Mouse (Mus musculus) limb, embryonic 15.5 days (tissue): ENCODE results near the gene Morf4l2. TPM values are rescaled to one million over a fixed set of nuclear protein-coding genes. Genes with fewer than 3 reads are reported as not detected.
"Not testable (repeated sequence)": the region's sequence is repeated elsewhere in the genome, so short reads cannot be mapped to it uniquely, and the experiment has no call there.

Source experiments
- ATAC-seq: fragments of 200-750 bp; cut with Nextera tagmentation; 2 replicates; pipeline ENCODE4 v1.8.0; 2017; ENCODE audit warnings: low read depth, moderate TSS enrichment; ENCODE audit not compliant: insufficient number of reproducible peaks, low FRiP score, low TSS enrichment
- H3K27ac ChIP-seq: fragments of 300-500 bp; sonication (generic); 2 replicates; pipeline ENCODE4 v1.5.1; 2015; ENCODE audit warnings: moderate library complexity, mild to moderate bottlenecking, inconsistent platforms
- H3K27me3 ChIP-seq: fragments of 300-500 bp; sonication (generic); 2 replicates; pipeline ENCODE4 v1.6.1; 2015; ENCODE audit warnings: inconsistent platforms
- H3K36me3 ChIP-seq: fragments of 300-500 bp; sonication (generic); 2 replicates; pipeline ENCODE4 v1.6.1; 2015; ENCODE audit warnings: inconsistent platforms
- H3K4me1 ChIP-seq: fragments of 300-500 bp; sonication (generic); 2 replicates; pipeline ENCODE4 v1.6.1; 2015; ENCODE audit warnings: inconsistent platforms
- H3K4me2 ChIP-seq: fragments of 300-500 bp; sonication (generic); 2 replicates; pipeline ENCODE4 v1.6.1; 2015; ENCODE audit warnings: mild to moderate bottlenecking, inconsistent platforms
- H3K4me3 ChIP-seq: fragments of 300-500 bp; sonication (generic); 2 replicates; pipeline ENCODE4 v1.5.1; 2015; ENCODE audit warnings: mild to moderate bottlenecking, inconsistent platforms
- H3K9ac ChIP-seq: fragments of 300-500 bp; sonication (generic); 2 replicates; pipeline ENCODE4 v1.6.1; 2015; ENCODE audit warnings: inconsistent platforms
- H3K9me3 ChIP-seq: fragments of 300-500 bp; sonication (generic); 2 replicates; pipeline ENCODE4 v1.6.1; 2016; ENCODE audit warnings: inconsistent platforms
- WGBS: fragments of 180-500 bp; shearing (Covaris S2); methylation state at CpG from one replicate; pipeline ENCODE4 v1.1.7; 2015; 5-methylcytosine and 5-hydroxymethylcytosine counted together
- polyA plus RNA-seq: library from polyadenylated mRNA; unstranded; fragments of >200 nt; fragmentation: Nextera tagmentation; extraction: Ambion mirVana; gene quantifications from 2 replicates; pipeline ENCODE4 v1.2.1, GENCODE M21; 2015

Morf4l2 gene
- polyA plus RNA-seq, 1 experiment from 2014 or later, result 636 TPM

- Histone ChIP-seq H3K4me2 (peak overlapping the region; percentile 36), H3K9me3 (no peaks in the 10 kb centered on the region), H3K27me3 (no peaks in the 10 kb centered on the region), H3K4me1 (0 out of 2 replicates have a peak, but pooled peaks cover 2% of the 10 kb centered on the region), H3K4me3 (peak overlapping the region; percentile 50), H3K27ac (peak overlapping the region; percentile 95), H3K36me3 (no peaks in the 10 kb centered on the region), H3K9ac (0 out of 2 replicates have a peak overlapping the region, but pooled peaks have one; percentile 35)
- WGBS, result 27% methylated on average over 44 of the region's 46 CpGs
- peak; percentile 81 for ATAC-seq
These were observed 1.8 kb downstream of the Morf4l2 start for GRCm38 (mm10) chrX:136741651-136742201.

GRCm38 (mm10) chrX:136740791-136741650 is 2.5 kb downstream of the Morf4l2 start:
- H3K27ac ChIP-seq, result peak overlapping the region; percentile 95
- WGBS, result 23% methylated on average over 39 of the region's 39 CpGs
- ATAC-seq, result peak; percentile 97
- no peaks in the 10 kb centered on the region for H3K27me3 ChIP-seq
- peak overlapping the region; percentile 47 for H3K9ac ChIP-seq
- H3K4me1 ChIP-seq, result 0 out of 2 replicates have a peak, but pooled peaks cover 2% of the 10 kb centered on the region
- 0 out of 2 replicates have a peak, but pooled peaks cover 2% of the 10 kb centered on the region for H3K36me3 ChIP-seq
- H3K9me3 ChIP-seq, result no peaks in the 10 kb centered on the region
- no peak overlapping the region for H3K4me2 ChIP-seq
- peak overlapping the region; percentile 50 for H3K4me3 ChIP-seq

DNA sequence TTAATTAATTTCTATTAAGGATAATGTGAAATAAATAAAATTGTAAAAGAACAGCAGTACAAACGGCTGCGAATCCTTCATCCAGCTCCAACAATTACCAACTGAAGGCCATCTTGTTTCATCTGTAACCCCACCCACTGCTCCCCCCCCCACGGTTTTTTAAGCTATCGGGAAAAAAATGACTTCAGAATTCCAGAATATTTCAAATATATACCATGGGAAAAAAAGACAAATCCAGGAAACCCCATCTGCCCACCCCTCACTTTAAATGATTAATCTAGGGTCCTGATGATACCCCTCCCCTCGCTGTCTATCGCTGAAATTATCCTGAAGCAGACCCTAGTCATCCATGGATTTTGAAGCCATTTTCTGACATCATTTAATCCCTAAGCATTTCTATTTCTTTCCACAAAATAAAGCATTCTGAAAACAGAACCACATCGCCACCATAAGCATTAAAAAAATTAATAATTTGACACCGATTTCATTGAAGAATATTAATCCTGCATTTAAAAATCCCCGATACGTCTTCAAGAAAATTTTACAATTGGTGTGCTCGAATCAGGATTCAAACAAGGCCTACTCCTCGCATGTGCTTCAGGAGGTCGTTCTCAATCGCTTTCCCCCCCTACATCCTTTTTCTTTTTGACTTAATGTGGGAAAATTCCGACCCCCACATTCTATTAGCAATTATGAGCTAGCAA is 3.3 kb downstream of the Morf4l2 start:
- Histone ChIP-seq H3K4me1 (0 out of 2 replicates have a peak, but pooled peaks cover 2% of the 10 kb centered on the region), H3K4me2 (no peak overlapping the region)
- ATAC-seq, result no peak

GRCm38 (mm10) chrX:136732016-136732415 is 11.5 kb downstream of the Morf4l2 start:
- H3K27ac ChIP-seq, result no peak overlapping the region
- WGBS, result 77% methylated on average over 4 of the region's 4 CpGs
- H3K9ac ChIP-seq, result no peak overlapping the region

More for the DNA sequence above, 3.3 kb downstream of the Morf4l2 start:
- peak overlapping the region; percentile 47 for H3K9ac ChIP-seq
- 26% methylated on average over 15 of the region's 15 CpGs for WGBS
- peak overlapping the region; percentile 50 for H3K4me3 ChIP-seq
- no peaks in the 10 kb centered on the region for H3K9me3 ChIP-seq
- peak overlapping the region; percentile 89 for H3K27ac ChIP-seq
- 0 out of 2 replicates have a peak, but pooled peaks cover 4% of the 10 kb centered on the region for H3K36me3 ChIP-seq
- no peaks in the 10 kb centered on the region for H3K27me3 ChIP-seq

GRCm38 (mm10) chrX:136714742-136715474 is 28.6 kb downstream of the Morf4l2 start:
- WGBS, result 69% methylated on average over 3 of the region's 3 CpGs
- H3K36me3 ChIP-seq, ATAC-seq, H3K9ac ChIP-seq, H3K27me3 ChIP-seq, H3K4me2 ChIP-seq, H3K9me3 ChIP-seq, H3K4me3 ChIP-seq, H3K27ac ChIP-seq, H3K4me1 ChIP-seq: not testable (repeated sequence)

More at GRCm38 (mm10) chrX:136732016-136732415, 11.5 kb downstream of the Morf4l2 start:
- Histone ChIP-seq H3K4me1 (no peaks in the 10 kb centered on the region), H3K9me3 (no peaks in the 10 kb centered on the region), H3K36me3 (peaks cover 11% of the 10 kb centered on the region; the same call in 1 of the 2 replicates), H3K27me3 (no peaks in the 10 kb centered on the region), H3K4me3 (no peak overlapping the region), H3K4me2 (no peak overlapping the region)
- ATAC-seq, result no peak

DNA sequence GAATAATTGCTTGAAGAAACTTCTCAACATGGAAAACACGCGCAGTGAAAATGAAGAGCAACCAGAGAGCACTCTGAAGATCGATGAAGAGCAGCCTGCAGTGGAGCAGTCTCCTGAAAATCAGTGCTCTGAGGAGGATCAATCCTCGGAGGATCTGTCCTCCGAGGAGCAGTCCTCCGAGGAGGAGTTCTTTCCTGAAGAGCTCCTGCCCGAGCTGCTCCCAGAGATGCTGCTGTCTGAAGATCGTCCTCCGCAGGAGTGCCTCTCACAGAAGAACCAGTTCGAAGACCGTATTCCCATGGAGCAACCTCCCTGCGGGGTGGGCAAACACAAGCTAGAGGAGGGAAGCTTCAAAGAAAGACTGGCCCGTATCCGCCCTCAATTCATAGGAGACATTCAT is 34.7 kb downstream of the Morf4l2 start:
- H3K4me3 ChIP-seq, result peak overlapping the region; percentile 50
- H3K4me2 ChIP-seq, result peak overlapping the region; percentile 45
- no peaks in the 10 kb centered on the region for H3K4me1 ChIP-seq
- 27% methylated on average over 14 of the region's 14 CpGs for WGBS
- H3K36me3 ChIP-seq, result no peaks in the 10 kb centered on the region
- no peak overlapping the region for H3K9ac ChIP-seq
- ATAC-seq, result no peak
- H3K9me3 ChIP-seq, result no peaks in the 10 kb centered on the region
- 0 out of 2 replicates have a peak, but pooled peaks cover 2% of the 10 kb centered on the region for H3K27me3 ChIP-seq
- H3K27ac ChIP-seq, result peak overlapping the region; percentile 82

- peak overlapping the region; percentile 45 for H3K4me2 ChIP-seq
- no peaks in the 10 kb centered on the region for H3K9me3 ChIP-seq
- peak overlapping the region; percentile 50 for H3K4me3 ChIP-seq
- peak; percentile 65; the same call in 1 of the 2 replicates for ATAC-seq
- no peaks in the 10 kb centered on the region for H3K36me3 ChIP-seq
- peak overlapping the region; percentile 39 for H3K9ac ChIP-seq
- H3K27ac ChIP-seq, result peak overlapping the region; percentile 82
- WGBS, result 19% methylated on average over 18 of the region's 18 CpGs
- H3K4me1 ChIP-seq, result no peaks in the 10 kb centered on the region
- 0 out of 2 replicates have a peak, but pooled peaks cover 2% of the 10 kb centered on the region for H3K27me3 ChIP-seq
These were observed 35.3 kb downstream of the Morf4l2 start for GRCm38 (mm10) chrX:136708168-136708681.

DNA sequence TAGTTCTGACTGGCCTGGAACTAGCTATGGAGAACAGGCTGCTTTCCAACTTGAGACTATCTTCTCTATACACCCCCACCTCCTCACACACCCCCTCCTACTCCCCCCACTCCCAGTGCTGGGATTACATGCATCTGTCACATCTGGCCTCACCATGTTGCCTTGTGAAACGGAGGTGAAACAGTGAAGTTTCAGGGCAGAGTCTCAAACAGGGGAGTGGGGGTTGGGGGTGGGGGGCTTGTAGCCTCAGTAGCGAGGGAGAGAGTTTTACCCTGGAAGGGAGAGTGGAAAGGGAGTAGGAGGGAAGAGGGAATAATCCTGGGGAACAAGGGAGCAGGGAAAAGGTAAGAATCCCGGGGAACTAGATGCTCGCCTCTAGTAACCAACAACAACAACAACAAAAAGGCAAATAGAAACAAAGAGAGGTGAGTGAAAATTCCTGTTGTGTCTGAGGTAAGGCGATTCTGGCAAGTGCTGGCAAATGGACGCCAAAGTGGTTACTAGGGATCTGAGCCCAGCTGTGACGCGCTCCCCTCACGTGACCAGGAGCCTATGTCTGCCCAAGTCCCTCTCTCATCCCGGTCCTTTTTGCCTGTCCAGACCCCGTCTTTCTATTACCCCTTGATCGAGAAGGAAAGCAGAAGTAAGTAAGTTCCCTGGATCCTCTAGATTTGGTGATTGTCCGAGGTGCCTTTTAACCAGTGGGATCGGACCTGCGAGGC is 35.9 kb downstream of the Morf4l2 start, which contains the start of gene Tceal1:
Gene Tceal1, plus strand, starts transcription at position 537 of the 722 bp plus-strand sequence.
- 35% methylated on average over 15 of the region's 15 CpGs for WGBS
- no peaks in the 10 kb centered on the region for H3K4me1 ChIP-seq
- ATAC-seq, result no peak
- H3K9ac ChIP-seq, result peak within 1 kb of the TSS; percentile 39
- no peaks in the 10 kb centered on the region for H3K9me3 ChIP-seq
- 0 out of 2 replicates have a peak, but pooled peaks cover 2% of the 10 kb centered on the region for H3K27me3 ChIP-seq
- peak within 1 kb of the TSS; percentile 50 for H3K4me3 ChIP-seq
- H3K4me2 ChIP-seq, result peak within 1 kb of the TSS; percentile 45
- no peaks in the 10 kb centered on the region for H3K36me3 ChIP-seq
- H3K27ac ChIP-seq, result peak within 1 kb of the TSS; percentile 82

DNA sequence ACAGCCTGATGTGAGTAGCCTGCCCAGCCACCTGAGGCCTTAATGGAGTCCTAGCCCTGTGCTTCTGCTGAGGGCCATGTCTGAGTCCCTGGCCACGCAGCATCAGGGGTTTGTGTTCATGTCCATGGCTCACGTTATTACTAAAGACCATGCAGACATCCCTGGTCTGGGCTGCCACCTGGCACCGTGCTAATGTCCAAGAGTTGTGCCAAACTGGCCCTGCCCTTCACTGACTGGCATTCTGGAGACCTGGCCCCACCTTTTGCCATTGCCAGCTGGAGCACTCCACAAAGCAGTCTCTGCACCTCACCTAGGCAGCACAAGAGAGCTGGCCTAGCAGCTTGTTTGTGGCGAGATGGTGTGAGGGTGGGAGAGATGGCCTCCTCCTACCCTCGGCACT is 50.3 kb downstream of the Morf4l2 start:
- no peak overlapping the region for H3K9ac ChIP-seq
- H3K9me3 ChIP-seq, result no peaks in the 10 kb centered on the region
- WGBS, result 81% methylated on average over 5 of the region's 5 CpGs
- H3K27me3 ChIP-seq, result no peaks in the 10 kb centered on the region
- H3K36me3 ChIP-seq, result no peaks in the 10 kb centered on the region
- no peaks in the 10 kb centered on the region for H3K4me1 ChIP-seq
- H3K4me3 ChIP-seq, result no peak overlapping the region
- no peak overlapping the region for H3K4me2 ChIP-seq
- no peak for ATAC-seq
- H3K27ac ChIP-seq, result no peak overlapping the region

- no peak overlapping the region for H3K27ac ChIP-seq
- no peak overlapping the region for H3K4me2 ChIP-seq
- H3K9ac ChIP-seq, result no peak overlapping the region
- H3K4me3 ChIP-seq, result no peak overlapping the region
- H3K4me1 ChIP-seq, result no peaks in the 10 kb centered on the region
- WGBS, result 81% methylated on average over 4 of the region's 4 CpGs
- no peaks in the 10 kb centered on the region for H3K36me3 ChIP-seq
- H3K27me3 ChIP-seq, result no peaks in the 10 kb centered on the region
- H3K9me3 ChIP-seq, result no peaks in the 10 kb centered on the region
- ATAC-seq, result no peak
These were observed 51.2 kb downstream of the Morf4l2 start for GRCm38 (mm10) chrX:136692294-136692675.
